9 mouse cellular contexts compared by ENCODE assay signal in genomic region chr2:170193211-170193610, GRCm38 (mm10). TPM values are rescaled to one million over a fixed set of nuclear protein-coding genes. Genes with fewer than 3 reads are reported as not detected.
A peak's percentile ranks its signal among the peaks of the same experiment; 100 is the strongest.
DNase-seq lines count a peak whose midpoint lies in the region; ATAC-seq and TF ChIP-seq lines count a peak whose summit lies in the region.
"Had no signal": no experiment of that assay in that cellular context is flagged by ENCODE, and none has a peak within 500 bp of the region (broad histone marks: within the 10 kb centered on the region; RNA-seq: fewer than 3 reads in every experiment).

No protein-coding gene starts in this region.

- no peak for DNase-seq in heart, embryonic 10.5 days (ENCODE audit: low spot score)
- DNase-seq in heart, postnatal 14 days, result no peak
- DNase-seq in MEL (ENCODE audit: low read depth, low spot score), result peak; percentile 91
- no peak for DNase-seq in forebrain, postnatal 0 days
- no peak for DNase-seq in ovary, postnatal 10 days (ENCODE audit: low spot score)
- DNase-seq in yolk sac, embryonic 10.5 days (ENCODE audit: low spot score), result no peak
- no peak for DNase-seq in cerebellum, postnatal 14 days

- no peaks in the 10 kb centered on the region for H3K36me3 ChIP-seq in heart, embryonic 10.5 days
- peaks cover 0 to 14% of the 10 kb centered on the region in 2 experiments; a peak in 2 of 4 replicates for H3K36me3 ChIP-seq in MEL (ENCODE audit: control insufficient read depth in 1 of 2, insufficient read depth in 2 of 2, low read length in 2 of 2)
- no peaks in the 10 kb centered on the region for H3K36me3 ChIP-seq in forebrain, postnatal 0 days (ENCODE audit: insufficient read depth)
- H3K36me3 ChIP-seq in liver, embryonic 15.5 days (replicated peaks), result no peaks in the 10 kb centered on the region

- no peak for TF ChIP-seq CTCF in MEL (IDR thresholded peaks at IDR 0.05 in 2 of 3, conservative IDR thresholded peaks at IDR 0.05 in 1 of 3; ENCODE audit: control insufficient read depth in 1 of 3, insufficient read depth in 1 of 3, low read depth in 2 of 3, low read length in 3 of 3, poor library complexity in 1 of 3, severe bottlenecking in 1 of 3)
- no peak for TF ChIP-seq CTCF in forebrain, postnatal 0 days (IDR thresholded peaks at IDR 0.05; ENCODE audit: low read depth)

- peaks cover 25% of the 10 kb centered on the region for H3K4me1 ChIP-seq in heart, embryonic 10.5 days
- H3K4me1 ChIP-seq in MEL (ENCODE audit: control insufficient read depth in 1 of 2, insufficient read depth in 2 of 2, low read length in 2 of 2), result peaks cover 15 to 18% of the 10 kb centered on the region in 2 experiments
- H3K4me1 ChIP-seq in forebrain, postnatal 0 days (ENCODE audit: insufficient read depth), result peaks cover 4% of the 10 kb centered on the region; the same call in 1 of the 2 replicates
- H3K4me1 ChIP-seq in liver, embryonic 15.5 days (replicated peaks), result peaks cover 30% of the 10 kb centered on the region

- intact Hi-C loops in heart, postnatal 14 days (cut with DNase I), result no loop called here

- no peaks in the 10 kb centered on the region for H3K79me2 ChIP-seq in MEL (ENCODE audit: control insufficient read depth, insufficient read depth, low read length, poor library complexity)

- peak overlapping the region; percentile 40 for H3K4me2 ChIP-seq in forebrain, postnatal 0 days (ENCODE audit: low read depth)
- peak overlapping the region; percentile 65 for H3K4me2 ChIP-seq in liver, embryonic 15.5 days

- H3K4me3 ChIP-seq in heart, embryonic 10.5 days, result peak overlapping the region; percentile 43
- peak overlapping the region; percentile 22 to 51 for H3K4me3 ChIP-seq in MEL (ENCODE audit: control insufficient read depth in 1 of 2, insufficient read depth in 1 of 2, low read depth in 2 of 2, low read length in 2 of 2)
- peak overlapping the region; percentile 4 for H3K4me3 ChIP-seq in forebrain, postnatal 0 days (ENCODE audit: low read depth, low read length)
- peak overlapping the region; percentile 36; the same call in 1 of the 2 replicates for H3K4me3 ChIP-seq in liver, embryonic 15.5 days (replicated peaks)
- H3K4me3 ChIP-seq: myocyte had no signal

- peak overlapping the region; percentile 67 for H3K9ac ChIP-seq in MEL (ENCODE audit: control insufficient read depth, low read depth, low read length, poor library complexity, severe bottlenecking)
- H3K9ac ChIP-seq in forebrain, postnatal 0 days, result peak overlapping the region; percentile 45
- no peak overlapping the region for H3K9ac ChIP-seq in liver, embryonic 15.5 days

- peak in 1 of 2 experiments; percentile 70; a peak in 2 of 4 replicates for TF ChIP-seq POLR2A in MEL (IDR thresholded peaks at IDR 0.05; ENCODE audit: control insufficient read depth in 1 of 2, insufficient read depth in 1 of 2, low read depth in 1 of 2, low read length in 2 of 2, poor library complexity in 1 of 2)

- TF ChIP-seq EP300 in MEL (IDR thresholded peaks at IDR 0.05; ENCODE audit: low read depth in 1 of 2, low read length in 2 of 2), result peak; percentile 77 to 91

- TF ChIP-seq RAD21 in MEL (IDR thresholded peaks at IDR 0.05; ENCODE audit: low read depth, low read length), result no peak

- peak overlapping the region; percentile 84 for H3K27ac ChIP-seq in heart, embryonic 10.5 days
- H3K27ac ChIP-seq in MEL (ENCODE audit: control insufficient read depth, low read depth, low read length), result peak overlapping the region; percentile 93
- H3K27ac ChIP-seq in forebrain, postnatal 0 days (ENCODE audit: low read depth, low read length), result peak overlapping the region; percentile 4
- peak overlapping the region; percentile 75 for H3K27ac ChIP-seq in liver, embryonic 15.5 days (replicated peaks)

- H3K27me3 ChIP-seq in heart, embryonic 10.5 days (ENCODE audit: insufficient read depth, poor library complexity, severe bottlenecking), result no peaks in the 10 kb centered on the region
- H3K27me3 ChIP-seq in MEL (ENCODE audit: control insufficient read depth in 1 of 2, insufficient read depth in 2 of 2, low read length in 2 of 2), result no peaks in the 10 kb centered on the region
- H3K27me3 ChIP-seq in forebrain, postnatal 0 days (ENCODE audit: insufficient read depth, low read length), result no peaks in the 10 kb centered on the region
- H3K27me3 ChIP-seq in liver, embryonic 15.5 days, result no peaks in the 10 kb centered on the region

- WGBS in heart, embryonic 10.5 days, result 5% methylated on average over 10 of the region's 10 CpGs
- 6% methylated on average over 10 of the region's 10 CpGs for WGBS in forebrain, postnatal 0 days
- WGBS in liver, embryonic 15.5 days (ENCODE audit: insufficient replicate concordance), result 1% methylated on average over 10 of the region's 10 CpGs

- ATAC-seq in forebrain, postnatal 0 days, result peak; percentile 77; the same call in 1 of the 2 replicates
- peak; percentile 51 for ATAC-seq in liver, embryonic 15.5 days (ENCODE audit: insufficient read depth)

- H3K9me3 ChIP-seq in heart, embryonic 10.5 days, result no peaks in the 10 kb centered on the region
- no peaks in the 10 kb centered on the region for H3K9me3 ChIP-seq in MEL (replicated peaks; ENCODE audit: insufficient read depth, low read length)
- no peaks in the 10 kb centered on the region for H3K9me3 ChIP-seq in forebrain, postnatal 0 days (ENCODE audit: low read length)
- H3K9me3 ChIP-seq in liver, embryonic 15.5 days (replicated peaks), result no peaks in the 10 kb centered on the region

TF ChIP-seq in MEL, 35 proteins besides CTCF, POLR2A, EP300 and RAD21 (continues in another document):
- TF ChIP-seq HCFC1 (IDR thresholded peaks at IDR 0.05; ENCODE audit: low read depth, low read length), result peak; percentile 65; the same call in 1 of the 2 replicates
- no peak for TF ChIP-seq MAFK (IDR thresholded peaks at IDR 0.05; ENCODE audit: borderline replicate concordance, low read depth, low read length)
- TF ChIP-seq MAX (IDR thresholded peaks at IDR 0.05; ENCODE audit: low read length), result peak; percentile 90
- TF ChIP-seq BHLHE40 (IDR thresholded peaks at IDR 0.05; ENCODE audit: borderline replicate concordance, low read depth, low read length), result peak; percentile 69; the same call in 1 of the 2 replicates
- TF ChIP-seq JUND (IDR thresholded peaks at IDR 0.05; ENCODE audit: low read depth, low read length), result no peak
- TF ChIP-seq MYC (IDR thresholded peaks at IDR 0.05; ENCODE audit: low read depth, low read length), result peak; percentile 73; the same call in 1 of the 2 replicates
- TF ChIP-seq ZMIZ1 (IDR thresholded peaks at IDR 0.05; ENCODE audit: low read depth, low read length), result no peak
- TF ChIP-seq ELF1 (IDR thresholded peaks at IDR 0.05; ENCODE audit: low read depth, low read length), result 0 out of 2 replicates have a peak, but pooled peaks have one; percentile 13
- TF ChIP-seq POLR2AphosphoS5 (IDR thresholded peaks at IDR 0.05; ENCODE audit: borderline replicate concordance, low read depth, low read length), result no peak
- TF ChIP-seq SMC3 (IDR thresholded peaks at IDR 0.05; ENCODE audit: low read depth, low read length), result no peak
- peak; percentile 62 for TF ChIP-seq TAL1 (IDR thresholded peaks at IDR 0.05; ENCODE audit: low read length)
- no peak for TF ChIP-seq E2F4 (IDR thresholded peaks at IDR 0.05; ENCODE audit: borderline replicate concordance, low read depth, low read length)
- TF ChIP-seq USF2 (IDR thresholded peaks at IDR 0.05; ENCODE audit: borderline replicate concordance in 1 of 2, insufficient read depth in 1 of 2, low read depth in 1 of 2, low read length in 2 of 2), result no peak
- TF ChIP-seq MXI1 (IDR thresholded peaks at IDR 0.05; ENCODE audit: low read depth, low read length), result peak; percentile 80
- TF ChIP-seq GATA1 (IDR thresholded peaks at IDR 0.05; ENCODE audit: low read depth, low read length), result peak; percentile 91
- peak; percentile 48 for TF ChIP-seq NELFE (IDR thresholded peaks at IDR 0.05; ENCODE audit: low read depth, low read length)
- TF ChIP-seq POLR2AphosphoS2 (IDR thresholded peaks at IDR 0.05; ENCODE audit: low read length), result peak; percentile 79; the same call in 1 of the 2 replicates
- no peak for TF ChIP-seq CHD1 (IDR thresholded peaks at IDR 0.05; ENCODE audit: low read depth, low read length)
- TF ChIP-seq ZC3H11A (IDR thresholded peaks at IDR 0.05; ENCODE audit: low read depth, low read length), result no peak
- TF ChIP-seq MAZ (IDR thresholded peaks at IDR 0.05; ENCODE audit: low read depth, low read length), result no peak
- no peak for TF ChIP-seq UBTF (IDR thresholded peaks at IDR 0.05; ENCODE audit: borderline replicate concordance, insufficient read depth, low read depth, low read length)
- TF ChIP-seq ETS1 (IDR thresholded peaks at IDR 0.05; ENCODE audit: low read depth, low read length), result peak; percentile 78
- TF ChIP-seq TBP (IDR thresholded peaks at IDR 0.05; ENCODE audit: low read depth, low read length), result peak; percentile 78
- TF ChIP-seq RCOR1 (IDR thresholded peaks at IDR 0.05; ENCODE audit: low read depth, low read length), result 0 out of 2 replicates have a peak, but pooled peaks have one; percentile 65
- no peak for TF ChIP-seq CHD2 (IDR thresholded peaks at IDR 0.05; ENCODE audit: low read length)
- peak; percentile 82; the same call in 1 of the 2 replicates for TF ChIP-seq SIN3A (IDR thresholded peaks at IDR 0.05; ENCODE audit: low read length)
- TF ChIP-seq GABPA (IDR thresholded peaks at IDR 0.05; ENCODE audit: low read depth, low read length), result no peak
- no peak for TF ChIP-seq USF1 (IDR thresholded peaks at IDR 0.05; ENCODE audit: low read depth, low read length)
- TF ChIP-seq MEF2A (IDR thresholded peaks at IDR 0.05; ENCODE audit: extremely low read depth, insufficient replicate concordance, low read depth, low read length, poor library complexity, severe bottlenecking), result no peak
- TF ChIP-seq TCF12 (IDR thresholded peaks at IDR 0.05; ENCODE audit: low read depth, low read length), result peak; percentile 77
- peak; percentile 92 for TF ChIP-seq MYB (IDR thresholded peaks at IDR 0.05; ENCODE audit: low read depth, low read length)
- TF ChIP-seq ZNF384 (IDR thresholded peaks at IDR 0.05; ENCODE audit: low read depth, low read length), result no peak
- no peak for TF ChIP-seq NRF1 (IDR thresholded peaks at IDR 0.05; ENCODE audit: insufficient read depth, low read depth, low read length, poor library complexity, severe bottlenecking)

RNA-seq across cellular contexts. Expression of gene Zfp217, which starts 45.3 kb away (rescaled TPM):
- 3.2 and 3.7 TPM in 2 replicates for polyA plus RNA-seq in heart, embryonic 10.5 days (2016; fragmentation: Nextera tagmentation; extraction: Ambion mirVana)
- total RNA-seq in heart, postnatal 14 days (2021), result 10 to 100 TPM; 14.3 to 17.1 TPM
- total RNA-seq in MEL (2012; rRNA removed), result 21.7 and 29.3 TPM in 2 replicates
- polyA plus RNA-seq in MEL (2012; ENCODE audit: insufficient read depth in 1 of 2, insufficient read length in 2 of 2, low read depth in 1 of 2, low replicate concordance in 2 of 2, missing spikeins in 1 of 2), result 10 to 100 TPM; 25.5 to 34.9 TPM
- 3.3 and 3.5 TPM in 2 replicates for total RNA-seq in forebrain, postnatal 0 days (2014; rRNA removed)
- polyA plus RNA-seq in forebrain, postnatal 0 days (2015; fragmentation: Nextera tagmentation; extraction: Ambion mirVana), result 0.28 and 0.64 TPM in 2 replicates
- 3.4 and 4.7 TPM in 2 replicates for polyA plus RNA-seq in liver, embryonic 15.5 days (2015; fragmentation: Nextera tagmentation; extraction: Ambion mirVana)

Comparison
In these comparisons a context has a peak if more than half of its experiments do, and no peak if none do; other contexts are left out.
1. H3K27ac ChIP-seq: peak in every context shown above with its lines; median percentile 93 in MEL; 84 in heart, embryonic 10.5 days; 75 in liver, embryonic 15.5 days; 4 in forebrain, postnatal 0 days.